9 mouse cellular contexts compared by ENCODE assay signal in genomic region chr4:32561555-32562095, GRCm38 (mm10). TPM values are rescaled to one million over a fixed set of nuclear protein-coding genes. Genes with fewer than 3 reads are reported as not detected.
DNase-seq lines count a peak whose midpoint lies in the region; ATAC-seq and TF ChIP-seq lines count a peak whose summit lies in the region.
"Had no signal": no experiment of that assay in that cellular context is flagged by ENCODE, and none has a peak within 500 bp of the region (broad histone marks: within the 10 kb centered on the region; RNA-seq: fewer than 3 reads in every experiment).

No protein-coding gene starts in this region.

- H3K4me2 ChIP-seq in embryonic facial prominence, embryonic 11.5 days (ENCODE audit: low read depth, low read length), result no peak overlapping the region
- H3K4me2 ChIP-seq in heart, embryonic 13.5 days, result no peak overlapping the region
- no peak overlapping the region for H3K4me2 ChIP-seq in kidney, embryonic 15.5 days
- H3K4me2 ChIP-seq in liver, postnatal 0 days (ENCODE audit: low read depth, low read length), result no peak overlapping the region
- H3K4me2 ChIP-seq in neural tube, embryonic 15.5 days, result no peak overlapping the region; the same call in none of the 2 replicates

- TF ChIP-seq CTCF in spleen, adult 2 months (IDR thresholded peaks at IDR 0.05; ENCODE audit: extremely low read depth, insufficient read depth, insufficient read length, insufficient replicate concordance), result 0 out of 2 replicates have a peak, but pooled peaks have one; percentile 2
- TF ChIP-seq CTCF in liver, postnatal 0 days (IDR thresholded peaks at IDR 0.05; ENCODE audit: low read depth), result peak; percentile 66

- H3K4me3 ChIP-seq in spleen, adult 2 months (ENCODE audit: extremely low read depth, insufficient read depth, insufficient read length), result no peak overlapping the region
- H3K4me3 ChIP-seq in embryonic facial prominence, embryonic 11.5 days (ENCODE audit: low read depth, low read length), result no peak overlapping the region
- no peak overlapping the region for H3K4me3 ChIP-seq in heart, embryonic 13.5 days
- H3K4me3 ChIP-seq in kidney, embryonic 15.5 days (replicated peaks), result no peak overlapping the region
- H3K4me3 ChIP-seq in liver, postnatal 0 days (ENCODE audit: low read depth, low read length), result no peak overlapping the region
- no peak overlapping the region for H3K4me3 ChIP-seq in neural tube, embryonic 15.5 days (replicated peaks)

- no peaks in the 10 kb centered on the region for H3K27me3 ChIP-seq in spleen, adult 2 months (ENCODE audit: control insufficient read depth, insufficient read depth, low read length)
- H3K27me3 ChIP-seq in embryonic facial prominence, embryonic 11.5 days (ENCODE audit: control insufficient read depth, insufficient read depth, low read length), result no peaks in the 10 kb centered on the region
- no peaks in the 10 kb centered on the region for H3K27me3 ChIP-seq in heart, embryonic 13.5 days (replicated peaks)
- no peaks in the 10 kb centered on the region for H3K27me3 ChIP-seq in kidney, embryonic 15.5 days
- H3K27me3 ChIP-seq in liver, postnatal 0 days (ENCODE audit: insufficient read depth, low read length), result no peaks in the 10 kb centered on the region
- H3K27me3 ChIP-seq in neural tube, embryonic 15.5 days (replicated peaks), result no peaks in the 10 kb centered on the region

- peak overlapping the region; percentile 11; the same call in 1 of the 2 replicates for H3K27ac ChIP-seq in spleen, adult 2 months (ENCODE audit: insufficient read depth, low read length)
- H3K27ac ChIP-seq in embryonic facial prominence, embryonic 11.5 days (replicated peaks; ENCODE audit: low read depth, low read length), result peak overlapping the region; percentile 47; the same call in 1 of the 2 replicates
- peak overlapping the region; percentile 13 for H3K27ac ChIP-seq in heart, embryonic 13.5 days (replicated peaks)
- H3K27ac ChIP-seq in kidney, embryonic 15.5 days, result 0 out of 2 replicates have a peak overlapping the region, but pooled peaks have one; percentile 4
- H3K27ac ChIP-seq in liver, postnatal 0 days (ENCODE audit: low read depth), result peak overlapping the region; percentile 71
- peak overlapping the region; percentile 62 for H3K27ac ChIP-seq in neural tube, embryonic 15.5 days (replicated peaks)

- H3K9ac ChIP-seq in embryonic facial prominence, embryonic 11.5 days (replicated peaks; ENCODE audit: low read length), result no peak overlapping the region
- no peak overlapping the region for H3K9ac ChIP-seq in heart, embryonic 13.5 days
- no peak overlapping the region for H3K9ac ChIP-seq in kidney, embryonic 15.5 days
- no peak overlapping the region for H3K9ac ChIP-seq in liver, postnatal 0 days (replicated peaks)
- H3K9ac ChIP-seq in neural tube, embryonic 15.5 days (replicated peaks), result no peak overlapping the region

- no peak for TF ChIP-seq EP300 in liver, postnatal 0 days (IDR thresholded peaks at IDR 0.05; ENCODE audit: low read depth)

- DNase-seq in spleen, adult 2 months (ENCODE audit: low read depth in 1 of 2, low spot score in 2 of 2), result no peak
- no peak for DNase-seq in spleen, postnatal 14 days (ENCODE audit: low spot score in 2 of 2)
- peak; percentile 26 for DNase-seq in embryonic facial prominence, embryonic 11.5 days (ENCODE audit: low spot score)
- peak; percentile 57 for DNase-seq in liver, postnatal 0 days

- 84% methylated on average over 12 of the region's 12 CpGs for WGBS in spleen, adult 2 months
- WGBS in embryonic facial prominence, embryonic 11.5 days, result 43% methylated on average over 12 of the region's 12 CpGs
- WGBS in heart, embryonic 13.5 days, result 43% methylated on average over 12 of the region's 12 CpGs
- 49% methylated on average over 12 of the region's 12 CpGs for WGBS in kidney, embryonic 15.5 days
- 43% methylated on average over 12 of the region's 12 CpGs for WGBS in liver, postnatal 0 days (ENCODE audit: insufficient replicate concordance)
- 36% methylated on average over 12 of the region's 12 CpGs for WGBS in neural tube, embryonic 15.5 days

- H3K36me3 ChIP-seq in spleen, adult 2 months (ENCODE audit: control insufficient read depth, insufficient read depth, low read length), result peaks cover 13% of the 10 kb centered on the region
- peaks cover 3% of the 10 kb centered on the region for H3K36me3 ChIP-seq in embryonic facial prominence, embryonic 11.5 days (replicated peaks; ENCODE audit: control insufficient read depth, insufficient read depth, low read depth, low read length)
- H3K36me3 ChIP-seq in heart, embryonic 13.5 days, result peaks cover 32% of the 10 kb centered on the region
- H3K36me3 ChIP-seq in kidney, embryonic 15.5 days, result peaks cover 18% of the 10 kb centered on the region
- peaks cover 11% of the 10 kb centered on the region for H3K36me3 ChIP-seq in liver, postnatal 0 days (replicated peaks; ENCODE audit: insufficient read depth, low read length)
- peaks cover 26% of the 10 kb centered on the region for H3K36me3 ChIP-seq in neural tube, embryonic 15.5 days

- H3K9me3 ChIP-seq in embryonic facial prominence, embryonic 11.5 days (replicated peaks; ENCODE audit: control insufficient read depth, low read length), result no peaks in the 10 kb centered on the region
- H3K9me3 ChIP-seq in heart, embryonic 13.5 days, result no peaks in the 10 kb centered on the region
- H3K9me3 ChIP-seq in kidney, embryonic 15.5 days (replicated peaks), result no peaks in the 10 kb centered on the region
- no peaks in the 10 kb centered on the region for H3K9me3 ChIP-seq in liver, postnatal 0 days (ENCODE audit: low read length)
- H3K9me3 ChIP-seq in neural tube, embryonic 15.5 days (replicated peaks), result no peaks in the 10 kb centered on the region

- H3K4me1 ChIP-seq in spleen, adult 2 months (ENCODE audit: control insufficient read depth, insufficient read depth, insufficient read length), result peaks cover 15% of the 10 kb centered on the region; the same call in 1 of the 2 replicates
- H3K4me1 ChIP-seq in embryonic facial prominence, embryonic 11.5 days (ENCODE audit: control insufficient read depth, insufficient read depth, low read length), result no peaks in the 10 kb centered on the region
- H3K4me1 ChIP-seq in heart, embryonic 13.5 days, result peaks cover 20% of the 10 kb centered on the region
- H3K4me1 ChIP-seq in kidney, embryonic 15.5 days, result peaks cover 16% of the 10 kb centered on the region
- H3K4me1 ChIP-seq in liver, postnatal 0 days (ENCODE audit: insufficient read depth), result peaks cover 10% of the 10 kb centered on the region
- H3K4me1 ChIP-seq in neural tube, embryonic 15.5 days, result peaks cover 21% of the 10 kb centered on the region

- ATAC-seq in embryonic facial prominence, embryonic 11.5 days (replicated peaks; ENCODE audit: insufficient number of reproducible peaks, low FRiP score, low TSS enrichment, low read depth), result peak; percentile 66
- ATAC-seq in heart, embryonic 13.5 days (ENCODE audit: extremely low read depth, insufficient number of reproducible peaks, low FRiP score, low TSS enrichment), result no peak
- ATAC-seq in kidney, embryonic 15.5 days (replicated peaks; ENCODE audit: low FRiP score), result no peak
- peak; percentile 81 for ATAC-seq in liver, postnatal 0 days
- peak; percentile 60; the same call in 1 of the 2 replicates for ATAC-seq in neural tube, embryonic 15.5 days (ENCODE audit: low FRiP score)
- ATAC-seq in erythroid progenitor cell, adult 5-6 weeks (replicated peaks; ENCODE audit: low FRiP score, poor library complexity, severe bottlenecking), result no peak

- no peak for TF ChIP-seq POLR2A in spleen, adult 2 months (IDR thresholded peaks at IDR 0.05; ENCODE audit: low read depth, low read length)

RNA-seq across cellular contexts. Expression of gene Gja10, which starts 40.9 kb away (rescaled TPM):
- 0.05 and 0.06 TPM in 2 replicates for polyA plus RNA-seq in spleen, adult 2 months (2012; rRNA removed)
- not detected in 2 replicates for polyA plus RNA-seq in embryonic facial prominence, embryonic 11.5 days (2014; fragmentation: Nextera tagmentation; extraction: Ambion mirVana)
- not detected in 2 replicates for polyA plus RNA-seq in heart, embryonic 13.5 days (2015; fragmentation: Nextera tagmentation; extraction: Ambion mirVana)
- polyA plus RNA-seq in kidney, embryonic 15.5 days (2015; fragmentation: Nextera tagmentation; extraction: Ambion mirVana), result 0.09 TPM in 1 of 2 replicates, not detected in the other
- polyA plus RNA-seq in liver, postnatal 0 days (2015; fragmentation: Nextera tagmentation; extraction: Ambion mirVana), result 0.21 TPM in 1 of 2 replicates, not detected in the other
- not detected in 2 replicates for polyA plus RNA-seq in neural tube, embryonic 15.5 days (2015; fragmentation: Nextera tagmentation; extraction: Ambion mirVana)
- not detected in 2 replicates for total RNA-seq in erythroid progenitor cell, adult 5-6 weeks (2015; ENCODE audit: low replicate concordance)
- not detected in 2 replicates for total RNA-seq in erythroid progenitor cell, adult 5-6 weeks (2017; ENCODE audit: low replicate concordance)
- polyA plus RNA-seq: large intestine, adult 2 months had no signal

RNA-seq across cellular contexts. Expression of gene Casp8ap2, which starts 53.6 kb away (rescaled TPM):
- polyA plus RNA-seq in spleen, adult 2 months (2012; rRNA removed), result 1.7 and 2.2 TPM in 2 replicates
- 65.1 and 81.1 TPM in 2 replicates for polyA plus RNA-seq in embryonic facial prominence, embryonic 11.5 days (2014; fragmentation: Nextera tagmentation; extraction: Ambion mirVana)
- 32.2 and 34.1 TPM in 2 replicates for polyA plus RNA-seq in heart, embryonic 13.5 days (2015; fragmentation: Nextera tagmentation; extraction: Ambion mirVana)
- polyA plus RNA-seq in kidney, embryonic 15.5 days (2015; fragmentation: Nextera tagmentation; extraction: Ambion mirVana), result 56.4 and 64.7 TPM in 2 replicates
- 16.2 and 17.8 TPM in 2 replicates for polyA plus RNA-seq in liver, postnatal 0 days (2015; fragmentation: Nextera tagmentation; extraction: Ambion mirVana)
- polyA plus RNA-seq in neural tube, embryonic 15.5 days (2015; fragmentation: Nextera tagmentation; extraction: Ambion mirVana), result 38.9 and 45.2 TPM in 2 replicates
- 50.3 and 51.9 TPM in 2 replicates for total RNA-seq in erythroid progenitor cell, adult 5-6 weeks (2015; ENCODE audit: low replicate concordance)
- total RNA-seq in erythroid progenitor cell, adult 5-6 weeks (2017; ENCODE audit: low replicate concordance), result 34.3 and 62.1 TPM in 2 replicates

Comparison
In these comparisons a context has a peak if more than half of its experiments do, and no peak if none do; other contexts are left out.
1. DNase-seq: peak in embryonic facial prominence, embryonic 11.5 days (single experiment) and liver, postnatal 0 days (single experiment); none in spleen, adult 2 months (0 of 2) and spleen, postnatal 14 days (0 of 2).
2. H3K27ac ChIP-seq: peak in every context shown above with its lines; median percentile 71 in liver, postnatal 0 days; 62 in neural tube, embryonic 15.5 days; 47 in embryonic facial prominence, embryonic 11.5 days; 13 in heart, embryonic 13.5 days; 11 in spleen, adult 2 months; 4 in kidney, embryonic 15.5 days.
3. ATAC-seq: peak in embryonic facial prominence, embryonic 11.5 days (single experiment), liver, postnatal 0 days (single experiment) and neural tube, embryonic 15.5 days (single experiment); none in heart, embryonic 13.5 days (single experiment), kidney, embryonic 15.5 days (single experiment) and erythroid progenitor cell, adult 5-6 weeks (single experiment).